Mouse (Mus musculus): ENCODE data around the gene Vmn1r233. TPM values are rescaled to one million over a fixed set of nuclear protein-coding genes. Genes with fewer than 3 reads are reported as not detected.

The Vmn1r233 gene
- total and polyA plus RNA-seq, 3 experiments: not detected

DNA sequence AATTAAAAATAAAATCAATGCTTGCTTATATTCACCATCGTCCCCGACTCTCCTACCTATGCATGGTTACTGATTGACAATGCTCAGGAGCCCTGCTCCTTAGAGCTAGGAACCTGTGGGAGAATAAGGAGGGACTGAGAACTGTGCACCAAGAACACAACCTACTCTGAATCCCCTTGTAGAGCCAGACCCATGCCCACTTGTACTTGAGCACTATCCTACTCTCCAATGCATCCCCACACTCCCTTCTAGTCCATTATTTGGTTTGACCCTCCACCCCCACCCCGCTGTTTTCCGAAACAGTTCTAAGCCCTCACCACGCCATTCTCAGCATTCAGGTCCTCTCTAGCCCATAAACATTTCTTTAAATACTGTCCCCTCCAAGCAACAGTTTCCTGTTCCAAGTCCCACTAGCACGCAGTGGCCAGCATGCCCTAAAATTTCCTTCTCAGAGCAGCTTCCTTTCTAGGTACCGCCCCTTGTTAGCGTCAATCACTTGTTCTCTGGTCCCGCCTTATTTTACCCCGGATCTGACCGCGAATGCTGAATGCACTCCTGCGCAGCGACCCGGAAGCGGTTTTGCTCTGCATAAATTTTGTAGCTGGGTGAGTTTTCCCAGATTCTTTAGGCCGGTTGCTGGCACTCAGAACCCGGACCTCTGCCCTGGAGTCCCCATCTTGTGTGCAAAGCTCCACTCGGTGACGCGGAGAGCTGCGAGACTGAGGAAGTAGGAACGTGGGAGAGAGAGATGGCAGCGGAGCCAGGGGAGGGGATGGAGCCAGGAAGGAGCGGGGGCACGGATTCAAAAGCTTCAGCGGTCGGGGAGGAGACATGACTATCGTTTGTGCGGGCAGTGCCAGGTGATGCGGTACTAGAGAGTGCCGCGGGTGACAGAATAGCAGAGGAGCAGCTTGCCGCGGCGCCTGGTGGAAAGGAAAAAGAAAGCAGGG, 12.4 kb upstream of the Vmn1r233 start, which contains the start of gene Zfp160:
Gene Zfp160 (plus strand): TSS at position 522 of the 950 bp plus-strand sequence.
- peak within 1 kb of the TSS; percentile 99 for H3K4me2 ChIP-seq (ENCODE audit: insufficient read depth, low read depth, poor library complexity, severe bottlenecking)
- dilution Hi-C loops (cut with MboI; ENCODE audit: extremely low pct_ligation_motif_present, extremely low pct_unique_long_range_greater_than_20kb, low sequenced_read_pairs) (no loop called here), in situ Hi-C loops (cut with MboI; ENCODE audit: low pct_ligation_motif_present, low pct_unique_long_range_greater_than_20kb, low sequenced_read_pairs) (no loop called here)
- peak within 1 kb of the TSS; percentile 84 to 92 (median 85) for H3K4me3 ChIP-seq (replicated peaks in 1 of 3; ENCODE audit: low read depth in 2 of 3, low read length in 2 of 3, poor library complexity in 1 of 3)
- peak within 1 kb of the TSS; percentile 85 for H3K27ac ChIP-seq (ENCODE audit: insufficient read depth, low read depth)
- H3K9me3 ChIP-seq (replicated peaks; ENCODE audit: low read length): no peaks in the 10 kb centered on the region
- H3K9ac ChIP-seq (ENCODE audit: insufficient read depth, low read depth): peak within 1 kb of the TSS; percentile 88
- peaks cover 9 to 22% of the 10 kb centered on the region in 2 experiments for H3K36me3 ChIP-seq (replicated peaks in 1 of 2; ENCODE audit: control insufficient read depth in 1 of 2, insufficient read depth in 1 of 2, low read length in 1 of 2)
- H3K27me3 ChIP-seq (replicated peaks): no peaks in the 10 kb centered on the region
- peak; percentile 95 for DNase-seq (ENCODE audit: extremely low read depth)
- H3K79me2 ChIP-seq (replicated peaks; ENCODE audit: control insufficient read depth, extremely low read depth, insufficient read depth, poor library complexity, severe bottlenecking): peaks cover 25% of the 10 kb centered on the region
- H3K4me1 ChIP-seq (ENCODE audit: control insufficient read depth in 1 of 2, insufficient read depth in 2 of 2): peaks cover 8 to 10% of the 10 kb centered on the region in 2 experiments
- TF ChIP-seq MEF2A (IDR thresholded peaks at IDR 0.05; ENCODE audit: borderline replicate concordance, low read depth, low read length): peak; percentile 42; the same call in 1 of the 2 replicates
- no peak for TF ChIP-seq JUN (IDR thresholded peaks at IDR 0.05; ENCODE audit: insufficient read depth, low read depth, low read length)
- TF ChIP-seq USF1 (IDR thresholded peaks at IDR 0.05; ENCODE audit: low read depth, low read length): no peak
- TF ChIP-seq ZKSCAN1 (IDR thresholded peaks at IDR 0.05; ENCODE audit: borderline replicate concordance, low read depth, low read length): no peak
- TF ChIP-seq ZNF384 (IDR thresholded peaks at IDR 0.05; ENCODE audit: low read depth, low read length): no peak
- peak; percentile 79 for TF ChIP-seq TBP (conservative IDR thresholded peaks at IDR 0.05; ENCODE audit: low read depth, low read length)
- TF ChIP-seq PAX5 (IDR thresholded peaks at IDR 0.05; ENCODE audit: low read length): no peak
- peak; percentile 13; the same call in 1 of the 2 replicates for TF ChIP-seq GABPA (IDR thresholded peaks at IDR 0.05; ENCODE audit: insufficient replicate concordance, low read depth, low read length)
- no peak for TF ChIP-seq ETS1 (conservative IDR thresholded peaks at IDR 0.05; ENCODE audit: low read depth, low read length)
- TF ChIP-seq EP300 (IDR thresholded peaks at IDR 0.05; ENCODE audit: low read length): 0 out of 2 replicates have a peak, but pooled peaks have one; percentile 4
- peak; percentile 90 for TF ChIP-seq NELFE (IDR thresholded peaks at IDR 0.05; ENCODE audit: low read depth, low read length)
- no peak for TF ChIP-seq RCOR1 (conservative IDR thresholded peaks at IDR 0.05; ENCODE audit: low read depth, low read length)
- TF ChIP-seq POLR2AphosphoS2 (IDR thresholded peaks at IDR 0.05; ENCODE audit: low read depth, low read length): peak; percentile 85
- TF ChIP-seq MAX (IDR thresholded peaks at IDR 0.05; ENCODE audit: low read length): 0 out of 2 replicates have a peak, but pooled peaks have one; percentile 57
- no peak for TF ChIP-seq BHLHE40 (IDR thresholded peaks at IDR 0.05; ENCODE audit: low read depth, low read length)
- TF ChIP-seq MAFK (IDR thresholded peaks at IDR 0.05; ENCODE audit: insufficient replicate concordance, low read length): peak; percentile 56; the same call in 1 of the 2 replicates
- TF ChIP-seq CHD2 (IDR thresholded peaks at IDR 0.05; ENCODE audit: low read length): peak; percentile 93
- no peak for TF ChIP-seq JUND (conservative IDR thresholded peaks at IDR 0.05; ENCODE audit: low read depth, low read length)
- TF ChIP-seq CTCF (conservative IDR thresholded peaks at IDR 0.05 in 1 of 2, IDR thresholded peaks at IDR 0.05 in 1 of 2; ENCODE audit: low read depth in 2 of 2, low read length in 2 of 2): no peak
- peak; percentile 77 for TF ChIP-seq TCF12 (IDR thresholded peaks at IDR 0.05; ENCODE audit: low read depth, low read length)
- peak; percentile 90; the same call in 1 of the 2 replicates for TF ChIP-seq KAT2A (IDR thresholded peaks at IDR 0.05; ENCODE audit: insufficient replicate concordance, low read length)
- 0 out of 2 replicates have a peak, but pooled peaks have one; percentile 48 for TF ChIP-seq UBTF (IDR thresholded peaks at IDR 0.05; ENCODE audit: low read depth, low read length)
- no peak for TF ChIP-seq USF2 (conservative IDR thresholded peaks at IDR 0.05; ENCODE audit: low read depth, low read length)
- TF ChIP-seq CHD1 (IDR thresholded peaks at IDR 0.05; ENCODE audit: low read depth, low read length): no peak
- peak; percentile 90 for TF ChIP-seq HCFC1 (IDR thresholded peaks at IDR 0.05; ENCODE audit: low read depth, low read length)
- no peak for TF ChIP-seq ZC3H11A (IDR thresholded peaks at IDR 0.05; ENCODE audit: low read depth, low read length)
- TF ChIP-seq POLR2A (IDR thresholded peaks at IDR 0.05; ENCODE audit: low read depth, low read length): peak; percentile 87
- peak; percentile 62; the same call in 1 of the 2 replicates for TF ChIP-seq MYC (IDR thresholded peaks at IDR 0.05; ENCODE audit: low read depth, low read length)
- peak; percentile 79 for TF ChIP-seq NRF1 (IDR thresholded peaks at IDR 0.05; ENCODE audit: low read depth, low read length)
- TF ChIP-seq RAD21 (IDR thresholded peaks at IDR 0.05; ENCODE audit: low read depth, low read length): no peak
- TF ChIP-seq SMC3 (IDR thresholded peaks at IDR 0.05; ENCODE audit: low read depth, low read length): no peak
- TF ChIP-seq IRF4 (IDR thresholded peaks at IDR 0.05; ENCODE audit: low read depth, low read length): peak; percentile 48; the same call in 1 of the 2 replicates
- peak; percentile 88 for TF ChIP-seq ELF1 (IDR thresholded peaks at IDR 0.05; ENCODE audit: low read depth, low read length)
- 0 out of 2 replicates have a peak, but pooled peaks have one; percentile 71 for TF ChIP-seq E2F4 (IDR thresholded peaks at IDR 0.05; ENCODE audit: insufficient replicate concordance, low read depth, low read length)
- peak; percentile 82 for TF ChIP-seq SIN3A (IDR thresholded peaks at IDR 0.05; ENCODE audit: low read length)
- peak; percentile 72; the same call in 1 of the 2 replicates for TF ChIP-seq MXI1 (IDR thresholded peaks at IDR 0.05; ENCODE audit: low read depth, low read length)
- TF ChIP-seq ZMIZ1 (IDR thresholded peaks at IDR 0.05; ENCODE audit: low read depth, low read length): peak; percentile 72; the same call in 1 of the 2 replicates

All from CH12.LX (cell line).